Mouse (Mus musculus): Measurements from ENCODE around the gene Acacb. TPM values are rescaled to one million over a fixed set of nuclear protein-coding genes. Genes with fewer than 3 reads are reported as not detected.

Acacb gene
- polyA plus RNA-seq, 1 experiment, result 0.48 TPM

DNA sequence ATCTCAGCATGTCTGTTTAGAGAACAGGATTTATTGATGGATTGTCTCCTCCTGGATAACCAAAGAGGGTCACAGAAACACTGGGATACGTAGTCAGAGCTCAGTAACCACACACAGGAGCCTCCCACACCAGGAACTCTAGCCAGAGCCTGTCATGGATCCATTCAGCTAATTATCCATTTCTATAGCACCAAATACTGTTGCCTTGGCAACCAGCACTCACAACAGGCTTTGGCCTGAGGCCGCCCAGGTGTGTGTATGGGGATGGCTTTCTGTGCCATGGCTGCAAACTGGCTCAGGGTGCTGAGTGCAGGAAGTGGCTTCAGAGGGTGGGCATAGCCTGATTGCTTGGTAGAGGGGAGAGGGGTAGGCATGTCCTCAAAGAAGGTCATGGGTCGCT, 143.7 kb downstream of the Acacb start:
- TF ChIP-seq GATA1 (IDR thresholded peaks at IDR 0.05; ENCODE audit: borderline replicate concordance, low read length) (no peak), FLI1 (IDR thresholded peaks at IDR 0.05; ENCODE audit: low read length) (no peak)
- H3K36me3 ChIP-seq (replicated peaks; ENCODE audit: low read length), result no peaks in the 10 kb centered on the region
- no peaks in the 10 kb centered on the region for H3K4me1 ChIP-seq
- no peaks in the 10 kb centered on the region for H3K9me3 ChIP-seq
- H3K27me3 ChIP-seq (replicated peaks), result peaks cover 48% of the 10 kb centered on the region
- H3K4me3 ChIP-seq (replicated peaks), result no peak overlapping the region

GRCm38 (mm10) chr5:114296693-114297631, 150.6 kb downstream of the Acacb start:
- no peak for TF ChIP-seq GATA1 (IDR thresholded peaks at IDR 0.05; ENCODE audit: borderline replicate concordance, low read length)

DNA sequence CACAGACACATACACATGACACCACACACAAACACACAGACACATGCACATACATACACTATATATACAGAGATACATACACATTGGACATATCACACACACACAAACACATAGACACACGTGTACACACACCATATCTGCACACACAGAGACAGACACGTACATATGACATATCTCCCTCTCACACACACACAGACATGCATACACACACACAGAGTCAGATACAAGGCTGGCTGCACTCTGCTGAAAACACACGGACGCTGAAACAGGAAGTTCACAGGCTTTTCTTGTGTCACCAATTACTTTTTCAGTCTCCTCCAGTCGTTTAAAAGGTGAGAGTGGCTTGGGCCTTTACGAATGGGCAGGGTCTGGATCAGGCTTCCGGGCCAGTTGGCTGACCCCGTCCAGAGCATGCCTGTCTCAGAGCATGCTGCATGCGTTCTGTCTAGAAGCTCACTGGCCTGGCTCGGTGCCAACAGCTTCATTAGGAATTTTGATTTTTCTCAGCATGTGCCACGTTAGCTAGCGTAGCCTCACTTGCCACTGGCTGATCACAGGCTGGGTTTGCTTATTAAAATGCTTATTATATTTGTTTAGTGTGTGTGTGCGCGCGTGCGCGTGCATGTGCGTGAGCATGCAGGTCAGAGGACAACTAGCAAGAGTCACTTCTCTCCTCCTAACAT, 152.0 kb downstream of the Acacb start:
- TF ChIP-seq FLI1 (IDR thresholded peaks at IDR 0.05; ENCODE audit: low read length) (no peak), GATA1 (IDR thresholded peaks at IDR 0.05; ENCODE audit: borderline replicate concordance, low read length) (no peak)
- H3K27me3 ChIP-seq (replicated peaks), result peaks cover 51% of the 10 kb centered on the region
- peaks cover 6% of the 10 kb centered on the region; the same call in 1 of the 2 replicates for H3K4me1 ChIP-seq
- H3K9me3 ChIP-seq, result no peaks in the 10 kb centered on the region
- no peak overlapping the region for H3K4me3 ChIP-seq (replicated peaks)
- H3K36me3 ChIP-seq (replicated peaks; ENCODE audit: low read length), result no peaks in the 10 kb centered on the region

More at GRCm38 (mm10) chr5:114296693-114297631, 150.6 kb downstream of the Acacb start:
- no peaks in the 10 kb centered on the region for H3K9me3 ChIP-seq
- peaks cover 43% of the 10 kb centered on the region for H3K27me3 ChIP-seq (replicated peaks)
- peak overlapping the region; percentile 46 for H3K4me3 ChIP-seq (replicated peaks)
- peaks cover 6% of the 10 kb centered on the region; the same call in 1 of the 2 replicates for H3K4me1 ChIP-seq
- no peaks in the 10 kb centered on the region for H3K36me3 ChIP-seq (replicated peaks; ENCODE audit: low read length)

DNA sequence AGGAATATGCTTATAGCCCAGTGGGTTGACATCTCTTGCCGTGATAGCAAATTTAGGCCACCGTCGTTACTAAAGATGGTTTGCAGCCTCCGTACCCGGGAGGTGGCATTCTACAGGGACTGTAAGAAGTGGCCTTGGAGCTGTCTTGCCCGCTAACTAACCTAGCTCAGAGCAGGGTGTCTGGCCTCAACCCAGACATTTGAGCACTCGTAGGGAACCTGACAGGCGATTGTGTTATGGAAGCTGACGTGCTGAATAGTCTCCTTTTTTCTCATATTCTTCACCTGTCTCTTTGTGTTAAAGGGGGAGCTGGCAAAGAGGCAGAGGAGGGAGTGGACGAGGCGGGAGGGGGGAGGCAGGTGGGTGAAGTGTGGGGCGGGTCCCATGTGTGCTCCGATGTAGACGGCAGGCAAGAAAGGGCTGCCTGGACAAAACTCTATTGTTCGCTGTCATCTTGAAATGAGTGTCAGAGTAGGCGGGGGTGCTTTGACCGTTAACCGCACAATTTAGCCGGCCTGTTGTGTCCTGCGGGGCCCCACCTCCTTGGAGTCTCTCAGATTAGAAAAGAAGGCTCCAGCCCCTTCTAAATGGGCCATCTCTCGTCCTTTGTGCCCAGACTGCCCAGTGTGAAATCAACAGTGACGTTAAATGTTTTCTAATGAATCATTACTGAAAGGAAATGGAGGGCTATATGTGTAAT, 153.0 kb downstream of the Acacb start:
- peaks cover 53% of the 10 kb centered on the region for H3K27me3 ChIP-seq (replicated peaks)
- H3K4me3 ChIP-seq (replicated peaks), result no peak overlapping the region
- H3K36me3 ChIP-seq (replicated peaks; ENCODE audit: low read length), result no peaks in the 10 kb centered on the region
- TF ChIP-seq FLI1 (IDR thresholded peaks at IDR 0.05; ENCODE audit: low read length) (no peak), GATA1 (IDR thresholded peaks at IDR 0.05; ENCODE audit: borderline replicate concordance, low read length) (no peak)
- no peaks in the 10 kb centered on the region for H3K9me3 ChIP-seq
- H3K4me1 ChIP-seq, result peaks cover 6% of the 10 kb centered on the region; the same call in 1 of the 2 replicates

DNA sequence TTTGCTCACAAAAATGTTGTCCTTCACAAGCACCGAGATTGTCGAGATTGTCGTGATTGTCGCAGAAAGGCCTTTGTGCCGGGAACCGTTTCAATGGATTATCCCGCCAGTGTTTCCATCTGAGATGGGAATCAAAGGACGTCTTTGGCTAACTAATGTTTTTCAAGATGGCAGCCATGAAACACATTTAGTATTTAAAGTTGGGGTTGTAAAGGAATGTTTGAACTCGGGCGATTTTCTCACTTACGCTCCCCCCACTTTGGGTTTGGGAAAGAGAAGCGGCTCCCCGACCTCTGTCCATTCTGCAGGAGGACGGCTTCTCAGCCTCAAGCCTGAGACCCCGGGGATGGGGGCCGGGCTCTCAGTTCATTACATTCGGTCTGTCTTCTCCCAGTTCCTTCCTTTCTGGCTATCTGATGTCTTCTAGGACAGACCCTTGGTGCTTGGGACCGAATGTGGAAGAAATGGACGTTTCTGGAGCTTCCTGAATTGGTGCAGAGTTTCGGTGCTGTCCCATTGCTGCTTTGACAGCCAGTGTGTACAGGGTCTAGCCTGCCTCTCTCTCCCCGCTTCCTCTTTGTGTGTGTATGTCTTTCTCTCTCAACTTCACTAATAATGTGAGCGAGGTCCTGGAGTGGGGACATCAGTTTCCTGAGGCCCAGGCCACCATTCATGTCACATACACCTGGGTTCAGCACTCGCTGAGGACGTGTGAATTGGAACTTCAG, 153.7 kb downstream of the Acacb start:
- no peak overlapping the region for H3K4me3 ChIP-seq (replicated peaks)
- H3K4me1 ChIP-seq, result peaks cover 6% of the 10 kb centered on the region; the same call in 1 of the 2 replicates
- H3K27me3 ChIP-seq (replicated peaks), result peaks cover 50% of the 10 kb centered on the region
- no peaks in the 10 kb centered on the region for H3K9me3 ChIP-seq
- TF ChIP-seq GATA1 (IDR thresholded peaks at IDR 0.05; ENCODE audit: borderline replicate concordance, low read length), result no peak
- no peak for TF ChIP-seq FLI1 (IDR thresholded peaks at IDR 0.05; ENCODE audit: low read length)
- H3K36me3 ChIP-seq (replicated peaks; ENCODE audit: low read length), result no peaks in the 10 kb centered on the region

Other genes starting within 250 kb of the Acacb start
- 132 and 208 TPM in 2 replicates for gene Coro1c, start 237.8 kb upstream of the Acacb start, polyA plus RNA-seq (2012; ENCODE audit: insufficient read depth, low replicate concordance)
- 2.9 and 3.9 TPM in 2 replicates for gene Ssh1, start 152.6 kb upstream of the Acacb start, polyA plus RNA-seq (2012; ENCODE audit: insufficient read depth, low replicate concordance)
- not detected in 2 replicates for gene Dao, start 142.8 kb upstream of the Acacb start, polyA plus RNA-seq (2012; ENCODE audit: insufficient read depth, low replicate concordance)
- 3.6 and 5.6 TPM in 2 replicates for gene Usp30, start 81.1 kb upstream of the Acacb start, polyA plus RNA-seq (2012; ENCODE audit: insufficient read depth, low replicate concordance)
- 0.13 and 1.4 TPM in 2 replicates for gene Svop, start 55.0 kb upstream of the Acacb start, polyA plus RNA-seq (2012; ENCODE audit: insufficient read depth, low replicate concordance)
- gene Alkbh2, start 18.3 kb upstream of the Acacb start, polyA plus RNA-seq (2012; ENCODE audit: insufficient read depth, low replicate concordance), result 5.6 and 11.6 TPM in 2 replicates
- 10.8 and 14.5 TPM in 2 replicates for gene Ung, start 16.1 kb upstream of the Acacb start, polyA plus RNA-seq (2012; ENCODE audit: insufficient read depth, low replicate concordance)
- gene Foxn4, start 127.3 kb downstream of the Acacb start, polyA plus RNA-seq (2012; ENCODE audit: insufficient read depth, low replicate concordance), result not detected in 2 replicates
- not detected in 2 replicates for gene Myo1h, start 142.6 kb downstream of the Acacb start, polyA plus RNA-seq (2012; ENCODE audit: insufficient read depth, low replicate concordance)
- 40.6 and 61.8 TPM in 2 replicates for gene Kctd10, start 234.0 kb downstream of the Acacb start, polyA plus RNA-seq (2012; ENCODE audit: insufficient read depth, low replicate concordance)
- gene Ube3b, start 234.1 kb downstream of the Acacb start, polyA plus RNA-seq (2012; ENCODE audit: insufficient read depth, low replicate concordance), result 32.0 and 53.9 TPM in 2 replicates